Mouse (Mus musculus) testis, adult 2 months (tissue): Measurements from ENCODE around the gene Inafm2. TPM values are rescaled to one million over a fixed set of nuclear protein-coding genes. Genes with fewer than 3 reads are reported as not detected.

Experiments used
- H3K27ac ChIP-seq: fragments of 200-500 bp; 2 replicates; pipeline ENCODE4 v1.5.1; 2012; ENCODE audit warnings: low read depth, low read length; ENCODE audit not compliant: control insufficient read depth, insufficient read depth
- H3K27me3 ChIP-seq: fragments of 200-500 bp; 2 replicates; pipeline ENCODE4 v1.6.1; 2012; ENCODE audit warnings: mild to moderate bottlenecking, low read length, moderate library complexity; ENCODE audit not compliant: control insufficient read depth, insufficient read depth
- H3K36me3 ChIP-seq: fragments of 200-500 bp; 2 replicates; pipeline ENCODE4 v1.6.1; 2012; ENCODE audit warnings: mild to moderate bottlenecking, low read length; ENCODE audit not compliant: control insufficient read depth, insufficient read depth
- H3K4me1 ChIP-seq: fragments of 200-500 bp; 2 replicates; pipeline ENCODE4 v1.6.1; 2012; ENCODE audit warnings: low read length; ENCODE audit not compliant: control insufficient read depth, insufficient read depth
- H3K4me3 ChIP-seq: fragments of 200-500 bp; 2 replicates; pipeline ENCODE4 v1.5.1; 2012; ENCODE audit warnings: low read depth, mild to moderate bottlenecking, low read length, moderate library complexity, mixed read lengths; ENCODE audit not compliant: control insufficient read depth
- CTCF ChIP-seq: fragments of 200-500 bp; IDR thresholded peaks from 2 replicates; pipeline ENCODE4 v1.5.1; 2012; ENCODE audit warnings: low read depth, mild to moderate bottlenecking, inconsistent platforms, low read length, moderate library complexity; ENCODE audit not compliant: control insufficient read depth, insufficient read depth, insufficient replicate concordance
- POLR2A ChIP-seq: fragments of 200-500 bp; IDR thresholded peaks from 2 replicates; pipeline ENCODE4 v1.6.1; 2012; ENCODE audit warnings: low read depth, mild to moderate bottlenecking, inconsistent platforms, low read length, moderate library complexity; ENCODE audit not compliant: control insufficient read depth
- polyA plus RNA-seq: library from polyadenylated mRNA; depleted of rRNA; stranded (reverse); fragments of >200 nt; gene quantifications from 2 replicates; pipeline ENCODE4 v1.2.3, GENCODE M21; 2012

Gene Inafm2
- polyA plus RNA-seq, 1 experiment: 12.6 TPM

GRCm38 (mm10) chr2:118779065-118779464 is 33.5 kb downstream of the Inafm2 start:
- peaks cover 12% of the 10 kb centered on the region for H3K4me1 ChIP-seq
- no peaks in the 10 kb centered on the region for H3K27me3 ChIP-seq
- TF ChIP-seq CTCF (no peak), POLR2A (no peak)
- H3K36me3 ChIP-seq: no peaks in the 10 kb centered on the region
- peak overlapping the region; percentile 33; the same call in 1 of the 2 replicates for H3K27ac ChIP-seq
- H3K4me3 ChIP-seq: peak overlapping the region; percentile 72

- peak within 1 kb of the TSS; percentile 33; the same call in 1 of the 2 replicates for H3K27ac ChIP-seq
Measured at GRCm38 (mm10) chr2:118779504-118780480, 34.2 kb downstream of the Inafm2 start, which contains the start of gene Disp2. Gene Disp2 (plus strand): TSS chr2:118779719.

GRCm38 (mm10) chr2:118781115-118781514 is 35.6 kb downstream of the Inafm2 start:
- H3K4me3 ChIP-seq: no peak overlapping the region
- H3K27me3 ChIP-seq: no peaks in the 10 kb centered on the region
- no peak overlapping the region for H3K27ac ChIP-seq
- H3K36me3 ChIP-seq: no peaks in the 10 kb centered on the region
- H3K4me1 ChIP-seq: peaks cover 12% of the 10 kb centered on the region
- TF ChIP-seq POLR2A: no peak
- TF ChIP-seq CTCF: no peak

More at GRCm38 (mm10) chr2:118779504-118780480, 34.2 kb downstream of the Inafm2 start, which contains the start of gene Disp2:
- H3K4me3 ChIP-seq: peak within 1 kb of the TSS; percentile 72
- H3K36me3 ChIP-seq: no peaks in the 10 kb centered on the region
- TF ChIP-seq POLR2A: peak; percentile 49; the same call in 1 of the 2 replicates
- TF ChIP-seq CTCF: 0 out of 2 replicates have a peak, but pooled peaks have one; percentile 18
- H3K4me1 ChIP-seq: peaks cover 12% of the 10 kb centered on the region
- H3K27me3 ChIP-seq: no peaks in the 10 kb centered on the region

GRCm38 (mm10) chr2:118782303-118782702 is 36.7 kb downstream of the Inafm2 start:
- Histone ChIP-seq H3K27ac (no peak overlapping the region), H3K4me3 (no peak overlapping the region), H3K27me3 (no peaks in the 10 kb centered on the region), H3K36me3 (no peaks in the 10 kb centered on the region), H3K4me1 (peaks cover 12% of the 10 kb centered on the region)
- TF ChIP-seq CTCF: no peak
- no peak for TF ChIP-seq POLR2A

GRCm38 (mm10) chr2:118783093-118783492 is 37.5 kb downstream of the Inafm2 start:
- Histone ChIP-seq H3K27me3 (no peaks in the 10 kb centered on the region), H3K27ac (no peak overlapping the region), H3K4me3 (no peak overlapping the region), H3K4me1 (peaks cover 12% of the 10 kb centered on the region), H3K36me3 (no peaks in the 10 kb centered on the region)
- TF ChIP-seq CTCF (no peak), POLR2A (no peak)

- Histone ChIP-seq H3K27ac (no peak overlapping the region), H3K4me1 (peaks cover 12% of the 10 kb centered on the region), H3K27me3 (no peaks in the 10 kb centered on the region), H3K4me3 (no peak overlapping the region), H3K36me3 (no peaks in the 10 kb centered on the region)
- TF ChIP-seq POLR2A: no peak
- no peak for TF ChIP-seq CTCF
Measured at GRCm38 (mm10) chr2:118783663-118784062, 38.1 kb downstream of the Inafm2 start.

- no peaks in the 10 kb centered on the region for H3K27me3 ChIP-seq
- H3K4me1 ChIP-seq: peaks cover 12% of the 10 kb centered on the region
- no peak overlapping the region for H3K27ac ChIP-seq
- no peaks in the 10 kb centered on the region for H3K36me3 ChIP-seq
- TF ChIP-seq CTCF: no peak
- TF ChIP-seq POLR2A: no peak
- H3K4me3 ChIP-seq: no peak overlapping the region
Measured at GRCm38 (mm10) chr2:118786525-118786924, 41.0 kb downstream of the Inafm2 start.
